Mouse (Mus musculus): ENCODE results near the gene Ift46.
A peak's percentile ranks its signal among the peaks of the same experiment; 100 is the strongest.
"Not testable (repeated sequence)": the region's sequence is repeated elsewhere in the genome, so short reads cannot be mapped to it uniquely, and the experiment has no call there.

Gene Ift46

DNA sequence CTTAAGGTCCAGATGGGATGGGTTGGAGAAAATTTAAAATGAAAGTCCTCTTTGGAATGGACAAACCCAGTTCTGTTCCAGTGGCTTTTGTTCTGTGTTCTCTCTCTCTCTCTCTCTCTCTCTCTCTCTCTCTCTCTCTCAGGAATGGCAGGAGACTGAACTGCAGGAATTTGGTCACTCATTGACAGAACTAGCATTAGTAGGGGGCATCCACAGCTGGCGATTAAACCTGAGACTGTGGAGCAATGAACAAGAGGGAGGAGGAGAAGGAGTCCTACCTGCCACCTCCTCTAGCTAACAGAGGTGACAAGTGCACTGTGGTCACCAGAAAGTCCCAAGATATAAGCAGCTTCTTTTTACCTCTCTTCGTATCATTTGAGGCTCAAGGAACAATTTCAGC lies 31.4 kb upstream of the Ift46 start:
- DNase-seq (ENCODE audit: low spot score): no peak

DNA sequence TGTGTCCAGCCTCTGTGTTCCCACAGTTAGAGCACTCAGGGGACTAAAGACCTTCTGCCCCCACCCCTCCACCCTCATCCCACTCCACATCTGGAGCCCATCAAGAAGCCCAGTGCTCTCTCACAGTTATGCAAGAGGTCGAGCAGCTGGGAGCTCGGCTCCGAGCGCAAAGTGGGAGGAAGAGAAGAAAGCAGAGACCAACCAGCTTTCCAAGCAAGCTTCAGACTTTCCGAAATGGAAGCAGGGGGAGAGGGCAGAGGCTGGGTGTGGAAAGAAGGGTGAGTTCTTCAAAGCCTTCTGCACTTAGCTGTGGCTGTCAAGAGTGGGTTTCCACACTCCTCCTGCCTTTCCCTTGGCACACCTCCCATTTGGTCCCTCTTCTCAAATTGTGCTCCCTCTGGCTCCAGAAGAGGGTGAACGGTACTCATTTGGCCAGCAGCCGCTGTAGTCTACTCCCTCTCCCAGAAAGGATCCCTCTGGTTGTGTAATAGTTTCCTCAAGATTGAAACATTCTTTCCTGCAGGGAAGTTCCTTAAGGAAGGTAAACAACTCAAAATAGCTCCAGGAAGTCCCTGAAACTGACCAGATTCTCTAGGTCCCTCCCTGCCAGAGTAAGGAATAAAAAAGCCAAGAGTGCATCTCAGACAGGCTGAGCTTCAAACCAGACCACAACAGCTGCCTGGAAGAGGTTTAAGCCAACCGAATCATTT lies 30.3 kb upstream of the Ift46 start:
- peak; percentile 63 for DNase-seq (ENCODE audit: low spot score)

DNA sequence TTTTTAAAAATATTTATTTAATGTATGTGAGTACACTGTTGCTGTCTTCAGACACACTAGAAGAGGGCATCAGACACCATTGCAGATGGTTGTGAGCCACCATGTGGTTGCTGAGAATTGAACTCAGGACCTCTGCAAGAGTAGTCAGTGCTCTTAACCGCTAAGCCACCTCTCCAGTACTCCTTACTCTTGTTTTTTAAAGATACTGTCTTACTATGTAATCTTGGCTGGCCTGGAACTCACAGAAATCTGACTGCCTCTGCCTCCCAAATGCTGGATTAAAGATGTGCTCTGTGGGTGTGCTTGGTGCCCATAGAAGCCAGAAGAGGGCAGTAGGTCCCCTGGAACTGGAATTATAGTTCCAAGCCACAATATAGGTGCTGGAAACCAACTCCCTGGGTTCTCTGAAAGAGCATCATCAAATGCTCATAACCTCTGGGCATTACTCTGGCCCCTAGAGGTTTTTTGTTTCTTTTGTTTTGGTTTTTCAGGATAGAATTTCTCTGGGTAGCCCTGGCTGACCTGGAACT lies 27.0 kb upstream of the Ift46 start:
- DNase-seq (ENCODE audit: low spot score): no peak

DNA sequence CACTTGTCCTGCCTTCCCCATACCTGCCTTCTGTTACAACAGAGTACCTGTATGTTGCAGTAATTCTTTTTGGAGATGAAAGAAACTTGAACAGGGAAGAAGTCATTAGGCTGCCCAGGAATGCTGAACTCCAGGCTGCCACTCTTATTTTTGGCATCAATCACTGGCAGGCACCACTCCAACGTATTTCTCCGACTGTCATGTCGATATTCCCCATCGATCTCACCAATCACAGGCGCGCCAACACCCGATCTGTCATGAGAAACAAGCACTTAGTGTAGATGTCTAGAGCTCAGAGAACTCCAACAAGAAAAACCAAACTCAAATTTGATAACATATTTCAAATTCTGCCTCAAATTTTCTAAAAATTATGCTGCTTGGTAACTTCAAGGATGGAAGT lies 22.3 kb upstream of the Ift46 start:
- no peak for DNase-seq (ENCODE audit: low spot score)

DNA sequence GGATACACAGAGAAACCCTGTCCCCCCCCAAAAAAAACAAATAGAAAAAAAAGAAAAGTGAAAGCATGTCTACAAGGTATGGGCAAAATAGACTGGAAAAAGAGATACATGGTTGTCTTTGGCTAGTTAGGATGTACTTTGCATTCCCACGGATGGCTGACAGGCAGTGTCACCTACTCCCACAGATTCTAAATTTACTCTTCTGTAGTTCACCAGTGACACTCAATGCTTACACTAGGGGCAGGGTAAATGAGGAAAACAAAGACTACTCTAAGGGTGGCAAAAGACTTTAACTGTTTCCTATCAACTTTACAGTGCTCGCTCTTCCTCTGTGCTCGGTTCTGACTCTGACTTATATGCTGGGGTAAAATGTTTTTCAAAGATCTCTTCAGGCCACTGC lies 21.0 kb upstream of the Ift46 start:
- DNase-seq (ENCODE audit: low spot score): no peak

DNA sequence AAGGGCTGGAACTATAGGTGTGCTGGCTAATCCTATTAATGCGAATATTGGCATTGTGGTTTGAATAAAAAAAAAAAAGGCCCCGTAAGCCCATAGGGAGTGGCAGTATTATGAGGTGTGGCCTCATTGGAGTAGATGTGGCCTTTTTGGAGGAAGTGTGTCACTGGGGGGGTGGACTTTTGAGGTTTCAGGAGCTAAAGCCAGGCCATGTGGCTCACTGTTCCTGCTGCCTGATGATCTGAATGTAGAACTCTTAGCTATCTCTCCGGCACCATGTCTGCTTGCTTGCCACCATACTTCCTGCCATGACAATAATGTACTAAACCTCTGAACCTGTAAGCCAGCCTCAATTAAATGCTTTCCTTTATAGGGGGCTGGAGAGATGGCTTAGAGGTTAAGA lies 20.4 kb upstream of the Ift46 start:
- no peak for DNase-seq (ENCODE audit: low spot score)

DNA sequence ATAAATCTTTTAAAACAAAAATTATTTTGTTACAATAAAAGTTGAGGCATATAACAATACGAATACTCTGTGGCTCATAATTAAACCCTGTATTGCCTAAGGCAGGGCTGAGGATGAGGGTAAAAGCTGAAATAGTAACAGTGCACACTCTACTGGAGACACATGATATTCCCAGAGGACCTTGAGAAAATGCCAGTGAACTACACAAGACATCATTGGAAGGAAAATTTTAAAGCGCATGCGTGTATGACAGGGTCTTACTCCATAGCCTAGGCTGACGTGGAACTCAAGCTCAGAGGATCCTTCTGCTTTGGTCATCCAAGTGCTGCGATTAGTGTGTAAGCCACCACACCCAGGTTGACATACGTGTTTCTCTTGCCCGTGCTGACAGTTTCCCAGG lies 19.2 kb upstream of the Ift46 start:
- DNase-seq (ENCODE audit: low spot score): no peak

DNA sequence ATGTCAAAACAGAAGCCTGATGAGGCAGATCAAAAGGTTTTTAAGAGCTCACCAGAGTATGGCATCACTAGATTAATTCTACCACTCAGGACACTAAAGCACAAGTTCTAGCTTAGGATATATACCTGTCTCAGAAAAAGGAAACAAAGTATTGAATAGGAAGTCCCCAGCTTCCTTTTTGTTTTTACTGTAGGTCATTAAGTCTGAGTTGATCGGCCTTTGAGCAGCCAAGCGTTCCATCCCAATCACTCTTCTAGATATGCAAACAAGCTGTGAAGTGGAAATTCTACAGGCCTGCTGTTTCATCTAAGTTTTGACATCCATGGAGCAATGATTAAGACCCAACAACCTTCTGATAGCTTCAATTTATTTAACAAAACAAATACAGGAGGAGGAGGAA lies 6.8 kb upstream of the Ift46 start:
- DNase-seq (ENCODE audit: low spot score): no peak

DNA sequence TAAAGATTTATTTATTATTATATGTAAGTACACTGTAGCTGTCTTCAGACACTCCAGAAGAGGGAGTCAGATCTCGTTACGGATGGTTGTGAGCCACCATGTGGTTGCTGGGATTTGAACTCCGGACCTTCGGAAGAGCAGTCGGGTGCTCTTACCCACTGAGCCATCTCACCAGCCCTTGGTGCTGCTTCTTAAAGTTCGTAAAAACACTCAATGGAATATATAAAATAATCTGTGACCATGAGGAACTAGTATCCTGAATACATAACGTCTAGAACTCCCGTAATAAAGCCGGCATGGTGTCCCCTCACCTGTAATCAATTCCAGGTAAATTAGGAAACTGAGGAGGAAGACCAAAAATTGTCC lies 304 bp downstream of the Ift46 start:
- DNase-seq (ENCODE audit: low spot score): not testable (repeated sequence)

DNA sequence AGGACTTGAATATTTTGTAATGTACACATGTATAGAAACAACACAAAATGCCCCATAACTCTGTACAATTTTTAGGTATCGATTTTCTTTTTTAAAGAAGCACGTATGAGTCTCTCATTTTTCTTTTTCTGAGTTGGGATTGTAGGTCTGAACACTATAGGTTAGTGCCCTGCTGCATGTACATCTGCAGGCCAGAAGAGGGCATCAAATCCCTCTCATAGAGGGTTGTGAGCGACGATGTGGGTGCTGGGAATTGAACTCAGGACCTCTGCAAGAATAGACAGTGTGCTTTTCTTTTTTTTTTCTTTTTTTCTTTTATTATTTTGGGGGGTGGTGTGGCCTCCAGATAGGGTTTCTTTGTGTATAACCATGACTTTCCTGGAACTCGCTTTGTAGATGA lies 3.7 kb downstream of the Ift46 start:
- DNase-seq (ENCODE audit: low spot score): no peak

DNA sequence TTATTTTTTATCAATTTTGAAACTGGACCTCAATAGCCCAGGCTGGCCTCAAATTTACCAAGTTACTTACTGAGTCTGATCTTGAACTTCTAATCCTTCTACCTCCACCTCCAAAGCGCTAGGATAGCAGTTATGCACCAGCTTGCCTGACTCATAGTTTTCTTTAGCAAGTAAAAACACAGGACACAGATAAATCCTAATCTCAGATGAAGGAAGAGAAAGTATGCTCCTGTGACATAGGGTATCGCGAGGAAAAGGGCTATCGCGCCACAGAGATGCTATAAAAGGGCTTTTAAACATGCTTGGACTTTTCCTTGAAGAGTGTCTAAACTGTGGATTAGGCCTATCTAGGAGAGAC lies 4.7 kb downstream of the Ift46 start:
- DNase-seq (ENCODE audit: low spot score): no peak

DNA sequence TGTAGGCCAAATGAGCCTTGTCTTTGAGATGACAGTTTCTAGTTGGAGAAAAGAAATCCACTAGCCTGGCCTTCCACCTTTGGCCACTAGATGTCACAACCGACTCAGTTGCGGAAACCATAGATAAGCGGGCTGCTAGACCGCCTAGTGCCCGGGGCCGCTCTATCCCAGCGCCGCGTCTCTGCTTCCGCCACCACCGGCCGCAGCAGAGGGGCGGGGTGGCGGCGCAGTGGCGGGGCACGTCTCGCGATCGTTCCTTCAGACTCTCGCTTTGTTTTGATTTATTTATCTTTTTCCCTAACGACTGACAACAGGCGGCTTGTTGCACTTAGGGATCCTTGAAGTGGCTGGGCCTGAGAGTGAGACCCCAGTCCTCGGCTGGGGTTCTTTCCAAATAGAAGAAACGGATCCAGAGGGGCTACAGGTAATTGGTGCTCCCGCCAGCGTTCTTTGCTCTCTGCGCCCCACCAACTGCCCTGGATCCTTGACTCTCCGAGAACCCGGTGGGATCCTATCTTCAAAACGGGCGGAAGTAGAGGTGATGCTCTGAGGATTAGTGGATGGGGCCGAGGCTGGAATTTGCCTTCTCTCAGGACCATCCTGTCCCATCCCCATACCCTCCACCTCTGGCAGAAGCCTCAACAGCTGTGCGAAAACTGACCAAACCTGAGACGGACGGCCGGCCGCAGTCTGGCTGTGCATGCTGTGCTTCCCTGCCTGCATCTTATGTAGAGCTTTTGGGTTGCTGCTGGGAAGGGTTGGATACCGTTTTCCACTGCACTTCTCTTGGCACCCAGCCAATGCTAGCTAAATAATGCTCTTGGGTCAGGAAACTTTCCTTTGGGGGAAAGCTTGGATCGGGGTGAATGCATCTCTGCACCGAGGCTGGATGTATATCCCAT lies 5.3 kb downstream of the Ift46 start:
- DNase-seq (ENCODE audit: low spot score): peak; percentile 98

DNA sequence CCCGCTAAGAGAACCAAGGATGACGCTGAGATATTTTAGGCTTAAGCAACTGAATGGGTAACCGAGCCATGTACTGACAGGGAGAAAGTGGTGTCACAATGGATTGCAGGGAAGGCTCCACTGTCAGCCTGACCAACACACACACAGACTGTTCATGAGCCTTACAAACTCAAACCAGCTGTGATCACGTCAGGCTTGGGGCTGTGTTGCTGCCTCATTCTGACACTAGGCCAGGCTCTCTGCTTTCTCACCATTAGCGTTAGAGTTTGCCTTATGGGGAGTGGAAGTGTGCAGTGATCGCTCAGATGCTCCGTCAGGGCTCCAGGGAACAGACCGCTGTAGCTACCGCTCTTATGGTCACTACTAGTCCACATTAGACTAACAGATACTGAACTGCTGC lies 25.1 kb downstream of the Ift46 start:
- DNase-seq (ENCODE audit: low spot score): no peak

DNA sequence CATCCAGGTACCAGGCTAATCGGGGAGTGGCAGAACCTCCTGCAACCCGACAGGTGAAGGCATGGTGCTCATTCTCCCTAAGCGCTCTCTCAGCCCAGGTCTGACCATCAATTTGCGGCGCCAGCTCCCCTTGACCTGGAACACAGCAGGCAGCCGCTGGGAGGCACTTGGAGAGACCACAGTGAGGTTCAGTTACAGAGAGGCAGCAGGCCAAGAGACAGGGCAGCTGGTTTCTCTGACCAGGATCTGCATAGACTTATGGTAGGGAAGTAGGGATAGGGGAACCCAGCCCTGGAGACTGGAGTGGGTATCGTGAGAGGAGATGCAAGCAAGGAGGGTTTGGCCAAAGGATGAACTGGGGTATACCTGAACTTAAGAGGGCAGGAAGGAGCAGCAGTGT lies 30.6 kb downstream of the Ift46 start:
- no peak for DNase-seq (ENCODE audit: low spot score)

DNA sequence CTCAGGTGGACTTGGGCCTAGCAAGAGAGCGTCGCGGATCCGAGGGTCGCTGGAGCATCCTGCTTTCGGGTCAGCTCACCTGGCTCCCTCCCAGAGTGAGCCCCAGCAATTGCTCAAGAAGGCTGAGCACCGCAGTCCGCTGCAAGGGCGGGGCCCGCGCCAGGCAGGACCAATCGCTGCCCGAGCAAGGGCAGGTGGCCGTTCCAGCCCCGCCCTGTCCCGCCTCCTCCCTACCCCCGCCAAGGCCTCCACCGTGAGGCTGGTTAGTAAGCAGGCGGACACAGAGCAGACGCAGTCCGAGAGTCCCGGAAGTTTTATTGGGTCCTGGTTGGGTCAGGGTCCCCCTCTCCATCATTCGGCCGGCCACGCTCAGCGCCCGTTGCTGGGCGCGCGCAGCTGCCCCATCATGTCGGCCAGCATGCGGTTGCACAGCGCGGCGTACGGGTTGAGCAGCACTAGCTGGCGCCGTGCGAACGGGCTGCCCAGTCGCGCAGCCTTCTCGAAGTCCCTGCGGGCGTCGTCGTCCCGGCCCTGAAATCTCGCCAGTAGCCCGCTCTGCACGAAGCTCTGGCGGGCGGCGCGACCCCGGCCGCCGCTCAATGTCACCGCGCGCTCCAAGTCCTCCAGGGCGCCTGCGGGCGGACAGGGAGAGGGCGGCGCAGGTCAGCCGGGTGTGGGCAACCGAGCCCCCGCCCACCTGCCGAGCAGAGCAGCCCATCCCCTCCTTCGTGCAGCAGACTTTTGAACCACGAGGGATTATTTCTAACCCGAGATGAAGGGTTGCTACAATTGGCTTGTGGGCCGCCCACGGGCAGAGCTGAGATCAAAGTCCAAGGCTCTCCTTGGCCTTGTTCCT lies 31.6 kb downstream of the Ift46 start, which contains the start of gene Tmem25:
TSS of gene Tmem25 (minus strand) at position 206 of the 856 bp plus-strand sequence.
- peak; percentile 85 for DNase-seq (ENCODE audit: low spot score)

DNA sequence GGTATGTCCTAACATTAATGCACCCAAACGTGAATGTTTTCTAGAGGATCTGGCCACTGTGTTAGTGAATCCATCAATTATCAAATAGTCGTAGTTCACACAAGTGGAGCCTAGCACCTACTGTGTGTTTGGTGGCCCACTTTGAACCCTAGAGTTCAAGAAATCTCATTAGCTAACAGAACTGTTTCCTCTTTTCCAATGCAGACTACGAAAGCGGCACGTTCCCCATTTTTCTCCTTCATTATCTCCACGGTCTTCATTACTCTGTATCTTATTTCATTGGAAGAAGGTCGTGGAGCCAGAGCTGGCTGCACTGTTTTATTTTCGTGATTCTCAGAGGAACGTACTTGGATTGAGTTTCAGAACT lies 32.2 kb downstream of the Ift46 start:
- no peak for DNase-seq (ENCODE audit: low spot score)

DNA sequence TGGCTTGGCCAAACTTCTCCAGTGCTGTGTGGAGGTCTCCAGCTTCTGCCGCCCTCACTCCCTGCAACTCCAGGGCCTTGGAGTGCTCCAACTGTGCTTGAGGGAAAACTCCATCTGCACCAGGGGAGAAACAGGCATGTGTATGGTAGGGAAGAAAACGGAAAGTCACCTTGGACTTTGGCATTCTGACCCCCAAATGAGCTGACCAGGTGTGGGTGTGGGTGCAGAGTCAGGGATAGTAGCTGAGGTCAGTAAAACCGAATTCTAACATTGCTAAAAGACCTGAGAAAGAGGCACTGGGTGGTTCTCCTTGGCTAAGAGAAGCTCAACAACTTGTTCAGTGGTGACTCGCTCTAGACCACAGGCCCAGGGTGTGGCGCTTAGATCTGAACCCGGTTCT lies 34.0 kb downstream of the Ift46 start:
- DNase-seq (ENCODE audit: low spot score): no peak

DNA sequence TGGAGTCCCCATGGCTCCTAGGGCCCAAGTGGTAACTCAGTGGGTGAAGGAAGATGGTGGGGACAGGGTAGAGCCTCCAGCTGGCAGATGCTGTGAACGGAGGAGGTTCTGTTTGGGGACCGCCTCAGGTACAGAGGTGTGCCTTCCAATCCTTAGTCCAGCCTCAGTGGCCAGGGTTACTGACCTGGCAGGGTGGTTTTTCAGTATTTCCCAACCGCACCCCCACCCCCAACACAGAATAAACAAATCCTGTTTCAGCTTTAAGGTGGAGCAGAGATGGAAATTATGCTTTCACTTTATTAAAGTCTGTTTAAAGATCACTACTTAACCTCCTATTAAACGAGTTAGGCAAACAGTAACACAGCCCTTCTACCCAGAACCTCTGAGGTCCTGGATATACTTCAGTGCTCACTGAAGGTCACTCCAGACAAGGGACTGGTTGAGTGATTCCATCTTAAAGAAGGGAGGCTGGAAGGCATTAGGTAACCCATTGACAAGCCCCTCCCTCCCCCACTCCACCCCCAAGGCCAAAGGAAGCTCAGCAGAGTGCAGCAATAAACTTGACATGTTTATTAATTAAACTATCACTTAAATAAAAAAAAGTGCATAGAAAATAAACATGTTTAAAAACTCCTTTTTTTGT lies 35.2 kb downstream of the Ift46 start, which contains the start of gene Ttc36:
TSS of gene Ttc36 (minus strand) at position 265 of the 643 bp plus-strand sequence.
- DNase-seq (ENCODE audit: low spot score): no peak

DNA sequence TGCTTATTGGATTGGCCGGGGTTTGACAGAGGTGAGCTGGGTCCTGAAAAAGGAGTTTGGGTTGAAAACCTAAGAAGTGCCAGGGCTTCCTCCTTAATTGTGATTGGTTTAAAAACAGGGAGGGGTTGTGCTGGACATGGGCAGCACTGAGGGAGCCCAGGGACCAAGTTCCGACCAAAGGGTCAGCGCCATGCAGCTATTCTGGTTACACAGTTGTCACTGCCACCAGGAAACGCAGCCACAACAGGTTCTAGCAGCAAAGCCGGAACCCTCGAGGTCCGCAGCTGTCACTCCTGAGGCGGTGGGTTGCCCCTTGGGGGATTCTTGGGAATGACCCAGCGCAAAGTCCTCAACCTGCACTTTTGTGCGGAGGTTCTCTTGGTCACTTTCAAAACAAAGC lies 37.0 kb downstream of the Ift46 start:
- DNase-seq (ENCODE audit: low spot score): no peak

DNA sequence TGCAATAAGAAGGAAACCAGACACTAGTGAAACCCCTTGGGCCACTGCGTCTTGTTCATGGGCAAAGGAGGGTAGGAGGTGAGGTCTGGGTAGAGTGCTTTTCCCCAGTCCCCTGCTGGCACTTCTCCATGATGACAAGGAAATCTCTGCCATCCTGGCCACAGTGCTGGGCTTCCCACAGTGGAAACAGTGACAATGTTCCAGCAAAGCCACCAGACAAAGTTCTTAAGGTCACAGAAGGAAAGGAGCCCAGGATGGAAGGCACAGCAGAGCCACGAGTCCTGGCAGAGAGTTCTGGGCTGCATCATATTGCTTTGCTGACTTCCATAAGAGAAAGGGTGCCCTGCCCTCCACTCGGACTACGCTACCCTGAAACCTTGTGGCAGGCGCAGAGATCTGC lies 37.8 kb downstream of the Ift46 start:
- DNase-seq (ENCODE audit: low spot score): no peak

DNA sequence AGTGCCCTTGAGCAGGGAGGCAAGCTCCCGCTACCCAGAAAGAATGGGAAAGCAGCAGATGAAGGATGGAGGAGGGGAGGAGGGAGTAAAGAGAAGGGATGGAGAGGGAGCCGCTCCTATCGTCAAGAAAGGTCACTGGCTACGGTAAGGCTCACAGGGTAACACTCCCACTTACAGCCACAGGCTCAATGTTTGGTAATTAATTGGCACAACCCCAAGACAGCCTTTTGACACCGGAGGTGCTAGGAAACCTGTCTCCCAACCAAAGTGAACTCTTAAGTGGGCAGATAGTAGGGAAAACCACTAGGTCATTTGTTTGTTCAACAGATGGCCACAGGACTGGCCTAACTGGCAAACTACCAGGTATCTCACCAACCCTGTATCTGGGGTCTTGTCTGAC lies 39.4 kb downstream of the Ift46 start:
- no peak for DNase-seq (ENCODE audit: low spot score)

DNA sequence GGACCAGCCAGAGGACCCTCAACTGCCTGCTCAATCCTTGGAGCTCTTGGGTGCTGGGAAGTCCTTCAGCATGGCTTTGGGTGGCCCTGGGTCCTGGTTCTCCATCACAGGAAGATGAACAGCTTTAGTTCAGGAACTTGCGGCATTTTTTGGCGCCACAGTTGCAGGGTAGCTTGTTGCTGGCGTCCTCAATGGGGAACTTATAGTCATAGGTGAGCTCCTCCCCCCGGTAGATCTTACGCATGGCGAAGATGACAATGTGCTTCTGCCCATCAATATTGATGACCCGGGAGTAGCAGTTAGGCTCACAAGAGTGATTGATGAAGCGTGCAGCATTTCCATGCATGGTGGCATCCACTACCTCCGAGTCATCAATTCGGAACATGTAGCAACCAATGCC lies 40.1 kb downstream of the Ift46 start:
- no peak for DNase-seq (ENCODE audit: low spot score)

Measured in embryo, embryonic 10.5 days (tissue).